Mouse (Mus musculus): ENCODE measurements around the gene Cass4.

Gene Cass4

GRCm38 (mm10) chr2:172439843-172440639, 46.4 kb downstream of the Cass4 start, which contains the start of gene Rtf2:
TSS of gene Rtf2 (plus strand) at chr2:172440556.
- DNase-seq (ENCODE audit: low read depth, low spot score): peak; percentile 99

GRCm38 (mm10) chr2:172440640-172441005, 47.0 kb downstream of the Cass4 start:
- no peak for DNase-seq (ENCODE audit: low read depth, low spot score)

- DNase-seq (ENCODE audit: low read depth, low spot score): no peak
These were observed 47.6 kb downstream of the Cass4 start for GRCm38 (mm10) chr2:172441176-172441575.

- no peak for DNase-seq (ENCODE audit: low read depth, low spot score)
These were observed 52.0 kb downstream of the Cass4 start for GRCm38 (mm10) chr2:172445617-172446016.

GRCm38 (mm10) chr2:172447317-172447716, 53.7 kb downstream of the Cass4 start:
- no peak for DNase-seq (ENCODE audit: low read depth, low spot score)

- DNase-seq (ENCODE audit: low read depth, low spot score): no peak
These were observed 54.7 kb downstream of the Cass4 start for GRCm38 (mm10) chr2:172448329-172448728.

GRCm38 (mm10) chr2:172450640-172451039, 57.0 kb downstream of the Cass4 start:
- no peak for DNase-seq (ENCODE audit: low read depth, low spot score)

- DNase-seq (ENCODE audit: low read depth, low spot score): no peak
These were observed 58.4 kb downstream of the Cass4 start for GRCm38 (mm10) chr2:172452031-172452430.

GRCm38 (mm10) chr2:172452458-172452857, 58.9 kb downstream of the Cass4 start:
- no peak for DNase-seq (ENCODE audit: low read depth, low spot score)

GRCm38 (mm10) chr2:172458496-172458895, 64.9 kb downstream of the Cass4 start, which contains the start of gene Gcnt7:
TSS of gene Gcnt7 (minus strand) at chr2:172458596.
- no peak for DNase-seq (ENCODE audit: low read depth, low spot score)

GRCm38 (mm10) chr2:172460647-172461046, 67.1 kb downstream of the Cass4 start:
- no peak for DNase-seq (ENCODE audit: low read depth, low spot score)

- no peak for DNase-seq (ENCODE audit: low read depth, low spot score)
These were observed 69.2 kb downstream of the Cass4 start for GRCm38 (mm10) chr2:172462813-172463212.

GRCm38 (mm10) chr2:172466427-172467132, 73.0 kb downstream of the Cass4 start:
- DNase-seq (ENCODE audit: low read depth, low spot score): no peak

GRCm38 (mm10) chr2:172467206-172467605, 73.6 kb downstream of the Cass4 start:
- DNase-seq (ENCODE audit: low read depth, low spot score): no peak

GRCm38 (mm10) chr2:172468346-172468819, 74.8 kb downstream of the Cass4 start:
- no peak for DNase-seq (ENCODE audit: low read depth, low spot score)

GRCm38 (mm10) chr2:172472318-172472717, 78.7 kb downstream of the Cass4 start, which contains the start of gene Fam209:
TSS of gene Fam209 (plus strand) at chr2:172472520.
- no peak for DNase-seq (ENCODE audit: low read depth, low spot score)

- no peak for DNase-seq (ENCODE audit: low read depth, low spot score)
These were observed 80.0 kb downstream of the Cass4 start for GRCm38 (mm10) chr2:172473591-172473990.

GRCm38 (mm10) chr2:172474970-172475369, 81.4 kb downstream of the Cass4 start:
- no peak for DNase-seq (ENCODE audit: low read depth, low spot score)

- DNase-seq (ENCODE audit: low read depth, low spot score): no peak
These were observed 83.2 kb downstream of the Cass4 start for GRCm38 (mm10) chr2:172476707-172477260.

- no peak for DNase-seq (ENCODE audit: low read depth, low spot score)
These were observed 83.8 kb downstream of the Cass4 start for GRCm38 (mm10) chr2:172477350-172477749.

- DNase-seq (ENCODE audit: low read depth, low spot score): no peak
These were observed 84.3 kb downstream of the Cass4 start for GRCm38 (mm10) chr2:172477860-172478259.

GRCm38 (mm10) chr2:172480296-172480695, 86.7 kb downstream of the Cass4 start:
- DNase-seq (ENCODE audit: low read depth, low spot score): no peak
